Mouse (Mus musculus): ENCODE data around the gene Dph1. TPM values are rescaled to one million over a fixed set of nuclear protein-coding genes. Genes with fewer than 3 reads are reported as not detected.

The Dph1 gene
- polyA plus RNA-seq, 1 experiment from 2014 or later: 17.3 TPM

GRCm38 (mm10) chr11:75150346-75150745 lies 40.7 kb downstream of the Dph1 start:
- 81% methylated on average over 1 of the region's 1 CpGs for WGBS
- no peak for DNase-seq (ENCODE audit: low spot score, missing footprints)
- Histone ChIP-seq H3K4me3 (ENCODE audit: low read depth, low read length) (no peak overlapping the region), H3K9me3 (ENCODE audit: control insufficient read depth, low read length) (no peaks in the 10 kb centered on the region), H3K9ac (ENCODE audit: low read length) (no peak overlapping the region), H3K4me1 (ENCODE audit: control insufficient read depth, insufficient read depth, low read length) (no peaks in the 10 kb centered on the region), H3K27ac (ENCODE audit: low read depth, low read length) (no peak overlapping the region), H3K4me2 (no peak overlapping the region), H3K27me3 (ENCODE audit: control insufficient read depth, insufficient read depth, low read length) (no peaks in the 10 kb centered on the region), H3K36me3 (ENCODE audit: control insufficient read depth, insufficient read depth, low read length) (no peaks in the 10 kb centered on the region; the same call in 1 of the 2 replicates)
- ATAC-seq (ENCODE audit: low FRiP score): no peak

GRCm38 (mm10) chr11:75148332-75149035 lies 42.6 kb downstream of the Dph1 start:
- Histone ChIP-seq H3K36me3 (ENCODE audit: control insufficient read depth, insufficient read depth, low read length) (no peaks in the 10 kb centered on the region; the same call in 1 of the 2 replicates), H3K9ac (ENCODE audit: low read length) (no peak overlapping the region), H3K4me1 (ENCODE audit: control insufficient read depth, insufficient read depth, low read length) (no peaks in the 10 kb centered on the region), H3K4me3 (ENCODE audit: low read depth, low read length) (no peak overlapping the region), H3K27me3 (ENCODE audit: control insufficient read depth, insufficient read depth, low read length) (no peaks in the 10 kb centered on the region), H3K9me3 (ENCODE audit: control insufficient read depth, low read length) (no peaks in the 10 kb centered on the region), H3K4me2 (no peak overlapping the region), H3K27ac (ENCODE audit: low read depth, low read length) (no peak overlapping the region)
- ATAC-seq (ENCODE audit: low FRiP score) (no peak), DNase-seq (ENCODE audit: low spot score, missing footprints) (no peak)
- 93% methylated on average over 11 of the region's 11 CpGs for WGBS

- Histone ChIP-seq H3K4me1 (ENCODE audit: control insufficient read depth, insufficient read depth, low read length) (no peaks in the 10 kb centered on the region), H3K9ac (ENCODE audit: low read length) (no peak overlapping the region), H3K36me3 (ENCODE audit: control insufficient read depth, insufficient read depth, low read length) (no peaks in the 10 kb centered on the region; the same call in 1 of the 2 replicates), H3K27ac (ENCODE audit: low read depth, low read length) (no peak overlapping the region), H3K4me2 (no peak overlapping the region), H3K9me3 (ENCODE audit: control insufficient read depth, low read length) (no peaks in the 10 kb centered on the region), H3K4me3 (ENCODE audit: low read depth, low read length) (no peak overlapping the region), H3K27me3 (ENCODE audit: control insufficient read depth, insufficient read depth, low read length) (no peaks in the 10 kb centered on the region)
- ATAC-seq (ENCODE audit: low FRiP score) (no peak), DNase-seq (ENCODE audit: low spot score, missing footprints) (no peak)
- WGBS: 77% methylated on average over 3 of the region's 3 CpGs
Measured at GRCm38 (mm10) chr11:75147846-75148168, 43.2 kb downstream of the Dph1 start.

GRCm38 (mm10) chr11:75147106-75147845 lies 43.8 kb downstream of the Dph1 start:
- no peak overlapping the region for H3K4me3 ChIP-seq (ENCODE audit: low read depth, low read length)
- no peak for ATAC-seq (ENCODE audit: low FRiP score)
- H3K4me1 ChIP-seq (ENCODE audit: control insufficient read depth, insufficient read depth, low read length): no peaks in the 10 kb centered on the region
- 69% methylated on average over 11 of the region's 11 CpGs for WGBS
- H3K9me3 ChIP-seq (ENCODE audit: control insufficient read depth, low read length): no peaks in the 10 kb centered on the region
- no peak overlapping the region for H3K27ac ChIP-seq (ENCODE audit: low read depth, low read length)
- no peaks in the 10 kb centered on the region for H3K27me3 ChIP-seq (ENCODE audit: control insufficient read depth, insufficient read depth, low read length)
- no peak overlapping the region for H3K9ac ChIP-seq (ENCODE audit: low read length)
- H3K4me2 ChIP-seq: no peak overlapping the region
- no peaks in the 10 kb centered on the region; the same call in 1 of the 2 replicates for H3K36me3 ChIP-seq (ENCODE audit: control insufficient read depth, insufficient read depth, low read length)
- no peak for DNase-seq (ENCODE audit: low spot score, missing footprints)

GRCm38 (mm10) chr11:75145841-75146240 lies 45.2 kb downstream of the Dph1 start:
- H3K4me2 ChIP-seq: no peak overlapping the region
- H3K9ac ChIP-seq (ENCODE audit: low read length): no peak overlapping the region
- no peak overlapping the region for H3K27ac ChIP-seq (ENCODE audit: low read depth, low read length)
- H3K27me3 ChIP-seq (ENCODE audit: control insufficient read depth, insufficient read depth, low read length): no peaks in the 10 kb centered on the region
- no peak for ATAC-seq (ENCODE audit: low FRiP score)
- peaks cover 2% of the 10 kb centered on the region; the same call in 1 of the 2 replicates for H3K36me3 ChIP-seq (ENCODE audit: control insufficient read depth, insufficient read depth, low read length)
- no peaks in the 10 kb centered on the region for H3K4me1 ChIP-seq (ENCODE audit: control insufficient read depth, insufficient read depth, low read length)
- DNase-seq (ENCODE audit: low spot score, missing footprints): no peak
- 86% methylated on average over 2 of the region's 2 CpGs for WGBS
- H3K9me3 ChIP-seq (ENCODE audit: control insufficient read depth, low read length): no peaks in the 10 kb centered on the region
- no peak overlapping the region for H3K4me3 ChIP-seq (ENCODE audit: low read depth, low read length)

- WGBS: 90% methylated on average over 4 of the region's 4 CpGs
Measured at GRCm38 (mm10) chr11:75142749-75143148, 48.3 kb downstream of the Dph1 start.

GRCm38 (mm10) chr11:75141913-75142312 lies 49.1 kb downstream of the Dph1 start:
- DNase-seq (ENCODE audit: low spot score, missing footprints) (no peak), ATAC-seq (ENCODE audit: low FRiP score) (no peak)
- 0 out of 2 replicates have a peak, but pooled peaks cover 2% of the 10 kb centered on the region for H3K36me3 ChIP-seq (ENCODE audit: control insufficient read depth, insufficient read depth, low read length)
- no peak overlapping the region for H3K4me3 ChIP-seq (ENCODE audit: low read depth, low read length)
- H3K27ac ChIP-seq (ENCODE audit: low read depth, low read length): no peak overlapping the region
- WGBS: 74% methylated on average over 1 of the region's 1 CpGs
- no peak overlapping the region for H3K4me2 ChIP-seq
- H3K9me3 ChIP-seq (ENCODE audit: control insufficient read depth, low read length): no peaks in the 10 kb centered on the region
- H3K4me1 ChIP-seq (ENCODE audit: control insufficient read depth, insufficient read depth, low read length): no peaks in the 10 kb centered on the region
- H3K9ac ChIP-seq (ENCODE audit: low read length): no peak overlapping the region
- no peaks in the 10 kb centered on the region for H3K27me3 ChIP-seq (ENCODE audit: control insufficient read depth, insufficient read depth, low read length)

More at GRCm38 (mm10) chr11:75142749-75143148, 48.3 kb downstream of the Dph1 start:
- Histone ChIP-seq H3K4me2 (no peak overlapping the region), H3K27me3 (ENCODE audit: control insufficient read depth, insufficient read depth, low read length) (no peaks in the 10 kb centered on the region), H3K4me1 (ENCODE audit: control insufficient read depth, insufficient read depth, low read length) (no peaks in the 10 kb centered on the region), H3K9me3 (ENCODE audit: control insufficient read depth, low read length) (no peaks in the 10 kb centered on the region), H3K4me3 (ENCODE audit: low read depth, low read length) (no peak overlapping the region), H3K36me3 (ENCODE audit: control insufficient read depth, insufficient read depth, low read length) (0 out of 2 replicates have a peak, but pooled peaks cover 2% of the 10 kb centered on the region), H3K9ac (ENCODE audit: low read length) (no peak overlapping the region), H3K27ac (ENCODE audit: low read depth, low read length) (no peak overlapping the region)
- no peak for ATAC-seq (ENCODE audit: low FRiP score)
- no peak for DNase-seq (ENCODE audit: low spot score, missing footprints)

- WGBS: 75% methylated on average over 3 of the region's 3 CpGs
- no peak overlapping the region for H3K9ac ChIP-seq (ENCODE audit: low read length)
- no peaks in the 10 kb centered on the region for H3K9me3 ChIP-seq (ENCODE audit: control insufficient read depth, low read length)
- 0 out of 2 replicates have a peak, but pooled peaks cover 2% of the 10 kb centered on the region for H3K36me3 ChIP-seq (ENCODE audit: control insufficient read depth, insufficient read depth, low read length)
- ATAC-seq (ENCODE audit: low FRiP score): no peak
- no peak overlapping the region for H3K4me2 ChIP-seq
- H3K27ac ChIP-seq (ENCODE audit: low read depth, low read length): no peak overlapping the region
- H3K4me3 ChIP-seq (ENCODE audit: low read depth, low read length): no peak overlapping the region
- DNase-seq (ENCODE audit: low spot score, missing footprints): no peak
- no peaks in the 10 kb centered on the region for H3K27me3 ChIP-seq (ENCODE audit: control insufficient read depth, insufficient read depth, low read length)
- no peaks in the 10 kb centered on the region for H3K4me1 ChIP-seq (ENCODE audit: control insufficient read depth, insufficient read depth, low read length)
Measured at GRCm38 (mm10) chr11:75141038-75141437, 50.0 kb downstream of the Dph1 start.

GRCm38 (mm10) chr11:75140431-75140830 lies 50.6 kb downstream of the Dph1 start:
- ATAC-seq (ENCODE audit: low FRiP score): no peak
- Histone ChIP-seq H3K36me3 (ENCODE audit: control insufficient read depth, insufficient read depth, low read length) (0 out of 2 replicates have a peak, but pooled peaks cover 2% of the 10 kb centered on the region), H3K9me3 (ENCODE audit: control insufficient read depth, low read length) (no peaks in the 10 kb centered on the region), H3K27ac (ENCODE audit: low read depth, low read length) (no peak overlapping the region), H3K27me3 (ENCODE audit: control insufficient read depth, insufficient read depth, low read length) (no peaks in the 10 kb centered on the region), H3K9ac (ENCODE audit: low read length) (no peak overlapping the region), H3K4me3 (ENCODE audit: low read depth, low read length) (no peak overlapping the region), H3K4me1 (ENCODE audit: control insufficient read depth, insufficient read depth, low read length) (no peaks in the 10 kb centered on the region), H3K4me2 (no peak overlapping the region)
- DNase-seq (ENCODE audit: low spot score, missing footprints): no peak
- WGBS: 85% methylated on average over 5 of the region's 5 CpGs
